Mouse (Mus musculus): Measurements from ENCODE around the gene 4933407L21Rik. TPM values are rescaled to one million over a fixed set of nuclear protein-coding genes. Genes with fewer than 3 reads are reported as not detected.
A peak's percentile ranks its signal among the peaks of the same experiment; 100 is the strongest.

4933407L21Rik gene
- polyA plus RNA-seq, 1 experiment from 2014 or later, result not detected

DNA sequence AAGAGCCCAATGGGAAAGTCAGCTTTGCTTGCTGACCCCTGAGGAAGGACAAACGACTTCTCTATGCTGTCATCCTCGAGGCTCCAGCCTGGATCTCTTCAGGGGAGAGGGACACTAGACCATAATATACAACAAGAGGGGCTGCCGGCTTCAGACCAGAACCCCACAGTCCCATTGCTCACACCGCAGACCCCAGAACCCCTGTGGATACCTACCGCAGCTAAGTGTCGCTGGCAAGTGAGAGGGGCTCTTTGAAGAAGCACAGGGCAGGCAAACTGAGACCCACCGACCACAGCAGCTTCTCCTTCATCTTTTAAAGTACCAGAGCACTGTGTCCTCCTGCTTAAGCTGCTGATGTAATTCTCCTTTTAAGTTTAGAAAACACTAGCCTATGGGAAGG, 6.3 kb downstream of the 4933407L21Rik start:
- DNase-seq (ENCODE audit: low spot score), result no peak
- no peak overlapping the region for H3K4me2 ChIP-seq (ENCODE audit: low read depth, low read length)
- 17% methylated on average over 7 of the region's 7 CpGs for WGBS
- no peaks in the 10 kb centered on the region for H3K36me3 ChIP-seq (replicated peaks; ENCODE audit: control insufficient read depth, insufficient read depth, low read depth, low read length)
- H3K9ac ChIP-seq (replicated peaks; ENCODE audit: low read length), result no peak overlapping the region
- no peak overlapping the region for H3K4me3 ChIP-seq (ENCODE audit: low read depth, low read length)
- H3K27ac ChIP-seq (replicated peaks; ENCODE audit: low read depth, low read length), result no peak overlapping the region
- no peaks in the 10 kb centered on the region for H3K9me3 ChIP-seq (replicated peaks; ENCODE audit: control insufficient read depth, low read length)
- no peak for ATAC-seq (replicated peaks; ENCODE audit: insufficient number of reproducible peaks, low FRiP score, low TSS enrichment, low read depth)
- 0 out of 2 replicates have a peak, but pooled peaks cover 2% of the 10 kb centered on the region for H3K4me1 ChIP-seq (ENCODE audit: control insufficient read depth, insufficient read depth, low read length)
- no peaks in the 10 kb centered on the region for H3K27me3 ChIP-seq (ENCODE audit: control insufficient read depth, insufficient read depth, low read length)

DNA sequence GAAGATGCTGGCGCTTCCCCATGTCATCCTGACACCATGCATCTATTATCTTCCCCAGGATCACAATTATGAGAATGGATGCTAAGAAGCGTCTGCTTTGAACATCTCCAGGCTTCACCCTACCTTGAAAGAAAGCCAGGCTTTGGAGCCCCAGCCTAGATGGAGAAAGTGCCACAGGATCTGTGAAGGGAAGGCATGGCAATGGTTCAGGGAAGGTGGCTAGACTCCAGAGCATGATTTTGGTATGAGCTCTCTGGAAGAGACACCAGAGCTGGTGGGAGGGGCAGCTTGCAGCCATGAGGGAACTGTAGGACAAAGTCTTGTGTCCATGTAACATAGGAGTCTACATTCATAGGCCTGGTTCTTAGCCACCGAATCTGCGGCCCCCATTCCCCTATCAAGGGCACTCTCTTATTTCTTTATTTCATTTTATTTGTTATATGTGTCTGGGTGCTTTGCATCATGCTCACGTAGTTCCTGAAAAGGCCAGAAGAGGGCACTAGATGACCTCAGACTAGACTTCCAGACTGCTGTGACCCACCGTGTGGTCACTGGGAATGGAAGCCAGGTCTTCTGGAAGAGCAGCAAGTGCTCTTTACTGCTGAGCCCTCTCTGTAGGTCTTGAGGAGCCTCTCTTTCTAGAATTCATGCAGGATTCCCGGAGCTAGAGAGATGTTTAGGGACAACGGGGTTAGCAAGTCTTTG, 7.0 kb downstream of the 4933407L21Rik start:
- H3K4me2 ChIP-seq (ENCODE audit: low read depth, low read length), result no peak overlapping the region
- no peaks in the 10 kb centered on the region for H3K27me3 ChIP-seq (ENCODE audit: control insufficient read depth, insufficient read depth, low read length)
- no peaks in the 10 kb centered on the region for H3K9me3 ChIP-seq (replicated peaks; ENCODE audit: control insufficient read depth, low read length)
- ATAC-seq (replicated peaks; ENCODE audit: insufficient number of reproducible peaks, low FRiP score, low TSS enrichment, low read depth) (no peak), DNase-seq (ENCODE audit: low spot score) (peak; percentile 67)
- 0 out of 2 replicates have a peak, but pooled peaks cover 2% of the 10 kb centered on the region for H3K4me1 ChIP-seq (ENCODE audit: control insufficient read depth, insufficient read depth, low read length)
- H3K4me3 ChIP-seq (ENCODE audit: low read depth, low read length), result no peak overlapping the region
- 49% methylated on average over 8 of the region's 8 CpGs for WGBS
- H3K9ac ChIP-seq (replicated peaks; ENCODE audit: low read length), result no peak overlapping the region
- no peak overlapping the region for H3K27ac ChIP-seq (replicated peaks; ENCODE audit: low read depth, low read length)
- H3K36me3 ChIP-seq (replicated peaks; ENCODE audit: control insufficient read depth, insufficient read depth, low read depth, low read length), result no peaks in the 10 kb centered on the region

DNA sequence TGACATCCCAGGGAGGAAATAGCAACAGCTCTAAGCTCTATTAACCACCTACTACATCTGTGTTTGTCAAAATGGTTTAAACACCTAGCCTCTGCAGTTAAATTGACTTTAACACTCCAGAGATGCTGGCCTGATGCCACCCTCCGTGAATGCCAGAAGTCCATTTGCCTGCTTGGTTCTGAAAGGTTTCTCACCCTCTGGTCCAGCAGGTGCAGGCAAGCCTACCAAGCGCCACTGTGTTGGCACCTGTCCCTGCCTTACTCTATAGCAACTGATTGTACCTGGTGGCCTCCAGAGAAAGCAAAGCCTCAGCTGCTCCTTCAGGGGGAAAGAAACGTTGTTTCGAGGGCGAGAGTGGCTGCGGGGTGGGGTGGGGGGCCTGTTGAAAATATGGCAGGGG, 8.0 kb downstream of the 4933407L21Rik start:
- H3K4me1 ChIP-seq (ENCODE audit: control insufficient read depth, insufficient read depth, low read length), result 0 out of 2 replicates have a peak, but pooled peaks cover 2% of the 10 kb centered on the region
- no peak overlapping the region for H3K4me3 ChIP-seq (ENCODE audit: low read depth, low read length)
- H3K4me2 ChIP-seq (ENCODE audit: low read depth, low read length), result no peak overlapping the region
- no peak overlapping the region for H3K27ac ChIP-seq (replicated peaks; ENCODE audit: low read depth, low read length)
- H3K9ac ChIP-seq (replicated peaks; ENCODE audit: low read length), result no peak overlapping the region
- DNase-seq (ENCODE audit: low spot score) (no peak), ATAC-seq (replicated peaks; ENCODE audit: insufficient number of reproducible peaks, low FRiP score, low TSS enrichment, low read depth) (no peak)
- H3K9me3 ChIP-seq (replicated peaks; ENCODE audit: control insufficient read depth, low read length), result no peaks in the 10 kb centered on the region
- no peaks in the 10 kb centered on the region for H3K36me3 ChIP-seq (replicated peaks; ENCODE audit: control insufficient read depth, insufficient read depth, low read depth, low read length)
- no peaks in the 10 kb centered on the region for H3K27me3 ChIP-seq (ENCODE audit: control insufficient read depth, insufficient read depth, low read length)
- 83% methylated on average over 6 of the region's 6 CpGs for WGBS

DNA sequence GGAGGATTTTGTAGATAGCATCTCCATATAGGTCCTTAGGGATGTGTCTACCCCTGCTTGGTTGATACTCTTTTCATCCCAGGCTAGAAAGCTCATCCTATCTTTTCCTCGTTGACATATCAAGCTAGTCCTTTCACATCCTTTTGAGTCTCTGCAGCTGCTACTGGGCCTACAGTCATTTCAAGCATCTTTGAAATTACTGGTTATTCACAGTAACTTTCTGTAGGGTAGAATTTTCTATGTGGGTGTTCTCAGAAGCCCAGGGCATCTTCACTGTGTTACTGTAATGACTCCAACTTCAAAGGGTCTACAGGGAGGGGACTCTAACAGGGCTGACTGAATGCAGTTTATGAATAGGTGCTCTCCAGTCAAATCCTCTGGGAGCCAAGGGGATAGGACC, 9.0 kb downstream of the 4933407L21Rik start:
- Histone ChIP-seq H3K27ac (replicated peaks; ENCODE audit: low read depth, low read length) (no peak overlapping the region), H3K4me1 (ENCODE audit: control insufficient read depth, insufficient read depth, low read length) (0 out of 2 replicates have a peak, but pooled peaks cover 2% of the 10 kb centered on the region), H3K4me2 (ENCODE audit: low read depth, low read length) (no peak overlapping the region), H3K9ac (replicated peaks; ENCODE audit: low read length) (no peak overlapping the region), H3K9me3 (replicated peaks; ENCODE audit: control insufficient read depth, low read length) (no peaks in the 10 kb centered on the region), H3K36me3 (replicated peaks; ENCODE audit: control insufficient read depth, insufficient read depth, low read depth, low read length) (no peaks in the 10 kb centered on the region), H3K27me3 (ENCODE audit: control insufficient read depth, insufficient read depth, low read length) (no peaks in the 10 kb centered on the region), H3K4me3 (ENCODE audit: low read depth, low read length) (no peak overlapping the region)
- 83% methylated on average over 1 of the region's 1 CpGs for WGBS
- no peak for DNase-seq (ENCODE audit: low spot score)
- ATAC-seq (replicated peaks; ENCODE audit: insufficient number of reproducible peaks, low FRiP score, low TSS enrichment, low read depth), result no peak

DNA sequence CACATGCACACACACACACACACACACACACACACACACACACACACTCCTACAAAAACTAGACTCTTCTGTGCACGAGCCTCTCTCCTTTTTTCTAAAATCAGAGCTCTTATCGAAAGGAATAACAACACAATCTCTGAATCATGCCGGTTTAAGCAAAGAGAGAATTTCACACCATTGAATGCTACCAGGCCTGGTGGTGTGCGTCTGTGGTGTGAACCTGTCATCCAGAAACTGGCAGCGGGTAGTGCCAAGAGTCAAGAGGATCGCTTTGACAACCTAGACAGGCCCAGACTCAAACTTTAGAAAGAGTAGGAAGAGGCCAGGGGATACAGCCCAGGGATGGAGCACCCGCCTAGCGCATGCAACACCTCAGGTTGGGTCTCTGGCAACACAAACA, 14.0 kb downstream of the 4933407L21Rik start:
- Histone ChIP-seq H3K9me3 (replicated peaks; ENCODE audit: control insufficient read depth, low read length) (no peaks in the 10 kb centered on the region), H3K36me3 (replicated peaks; ENCODE audit: control insufficient read depth, insufficient read depth, low read depth, low read length) (no peaks in the 10 kb centered on the region), H3K9ac (replicated peaks; ENCODE audit: low read length) (no peak overlapping the region), H3K4me3 (ENCODE audit: low read depth, low read length) (no peak overlapping the region), H3K27ac (replicated peaks; ENCODE audit: low read depth, low read length) (no peak overlapping the region), H3K4me1 (ENCODE audit: control insufficient read depth, insufficient read depth, low read length) (no peaks in the 10 kb centered on the region), H3K27me3 (ENCODE audit: control insufficient read depth, insufficient read depth, low read length) (no peaks in the 10 kb centered on the region), H3K4me2 (ENCODE audit: low read depth, low read length) (no peak overlapping the region)
- WGBS, result 83% methylated on average over 8 of the region's 8 CpGs
- ATAC-seq (replicated peaks; ENCODE audit: insufficient number of reproducible peaks, low FRiP score, low TSS enrichment, low read depth), result no peak
- no peak for DNase-seq (ENCODE audit: low spot score)

DNA sequence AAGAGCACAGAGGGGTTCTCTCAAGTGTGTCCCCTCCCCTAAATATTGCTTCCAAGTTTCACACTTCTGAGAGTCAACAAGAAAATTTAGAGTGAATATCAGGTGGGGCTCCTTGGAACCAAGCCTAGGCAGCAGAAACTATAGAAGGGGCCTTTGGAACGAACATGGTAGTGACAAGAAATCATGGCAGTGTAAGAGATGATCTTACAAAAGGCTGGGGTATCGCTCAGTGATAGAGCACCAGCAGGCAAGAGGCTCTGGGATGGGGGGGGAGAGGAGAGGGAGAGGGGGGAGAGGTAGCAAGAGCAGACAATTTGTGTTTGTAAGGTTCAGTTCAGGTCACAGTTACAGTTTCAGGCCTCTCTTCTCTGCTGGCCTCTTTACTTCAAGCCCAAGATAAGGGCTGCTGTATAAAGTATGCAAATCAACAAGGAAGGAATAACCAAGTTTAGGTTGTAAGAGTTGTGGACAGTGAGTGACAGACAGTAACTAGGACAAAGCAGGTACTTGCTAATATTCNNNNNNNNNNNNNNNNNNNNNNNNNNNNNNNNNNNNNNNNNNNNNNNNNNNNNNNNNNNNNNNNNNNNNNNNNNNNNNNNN, 20.9 kb downstream of the 4933407L21Rik start:
- 92% methylated on average over 2 of the region's 2 CpGs for WGBS
- Histone ChIP-seq H3K9me3 (replicated peaks; ENCODE audit: control insufficient read depth, low read length) (no peaks in the 10 kb centered on the region), H3K4me2 (ENCODE audit: low read depth, low read length) (no peak overlapping the region), H3K36me3 (replicated peaks; ENCODE audit: control insufficient read depth, insufficient read depth, low read depth, low read length) (no peaks in the 10 kb centered on the region), H3K27me3 (ENCODE audit: control insufficient read depth, insufficient read depth, low read length) (no peaks in the 10 kb centered on the region), H3K4me3 (ENCODE audit: low read depth, low read length) (no peak overlapping the region), H3K4me1 (ENCODE audit: control insufficient read depth, insufficient read depth, low read length) (no peaks in the 10 kb centered on the region), H3K27ac (replicated peaks; ENCODE audit: low read depth, low read length) (no peak overlapping the region), H3K9ac (replicated peaks; ENCODE audit: low read length) (no peak overlapping the region)
- DNase-seq (ENCODE audit: low spot score) (no peak), ATAC-seq (replicated peaks; ENCODE audit: insufficient number of reproducible peaks, low FRiP score, low TSS enrichment, low read depth) (no peak)

DNA sequence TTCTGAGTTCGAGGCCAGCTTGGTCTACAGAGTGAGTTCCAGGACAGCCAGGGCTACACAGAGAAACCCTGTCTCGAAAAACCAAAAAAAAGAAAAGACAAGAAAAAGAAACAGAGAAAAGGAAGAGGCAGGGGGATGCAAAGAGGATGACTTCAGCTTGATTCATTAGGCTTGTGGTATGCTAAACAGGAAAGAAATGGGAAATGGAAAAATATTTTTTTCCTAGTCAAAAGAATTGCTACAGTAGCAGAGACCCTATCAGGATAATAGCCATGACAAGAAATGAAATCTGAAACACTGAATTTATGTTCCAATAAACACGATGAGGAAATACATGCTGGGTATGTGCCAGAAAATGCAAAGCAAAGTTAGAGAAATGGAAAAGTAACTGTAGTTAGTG, 26.9 kb downstream of the 4933407L21Rik start:
- no peak overlapping the region for H3K4me3 ChIP-seq (ENCODE audit: low read depth, low read length)
- 76% methylated on average over 3 of the region's 3 CpGs for WGBS
- no peak overlapping the region for H3K4me2 ChIP-seq (ENCODE audit: low read depth, low read length)
- H3K27me3 ChIP-seq (ENCODE audit: control insufficient read depth, insufficient read depth, low read length), result no peaks in the 10 kb centered on the region
- DNase-seq (ENCODE audit: low spot score) (no peak), ATAC-seq (replicated peaks; ENCODE audit: insufficient number of reproducible peaks, low FRiP score, low TSS enrichment, low read depth) (no peak)
- no peaks in the 10 kb centered on the region for H3K9me3 ChIP-seq (replicated peaks; ENCODE audit: control insufficient read depth, low read length)
- H3K9ac ChIP-seq (replicated peaks; ENCODE audit: low read length), result no peak overlapping the region
- H3K36me3 ChIP-seq (replicated peaks; ENCODE audit: control insufficient read depth, insufficient read depth, low read depth, low read length), result no peaks in the 10 kb centered on the region
- H3K27ac ChIP-seq (replicated peaks; ENCODE audit: low read depth, low read length), result no peak overlapping the region
- no peaks in the 10 kb centered on the region for H3K4me1 ChIP-seq (ENCODE audit: control insufficient read depth, insufficient read depth, low read length)

DNA sequence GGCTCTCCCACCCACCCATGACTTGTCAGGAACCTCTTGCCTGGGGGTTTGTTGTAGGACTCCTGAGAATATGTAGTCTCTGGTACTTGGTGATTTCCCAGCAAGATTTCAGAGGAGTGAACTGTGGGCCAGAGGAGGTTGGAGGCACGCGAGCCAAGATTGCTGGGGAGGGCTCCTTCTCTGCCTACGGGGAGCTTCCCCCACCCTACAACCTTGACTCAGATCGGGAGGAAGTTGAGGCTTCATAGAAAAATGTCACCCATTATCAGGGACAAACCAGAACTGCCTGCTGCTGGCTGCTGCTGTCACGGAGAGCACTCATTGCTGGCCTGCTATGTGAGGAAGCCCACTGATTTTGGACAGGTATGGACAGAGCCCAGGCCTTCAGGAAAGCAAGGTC, 29.0 kb downstream of the 4933407L21Rik start:
- Histone ChIP-seq H3K4me3 (ENCODE audit: low read depth, low read length) (no peak overlapping the region), H3K9me3 (replicated peaks; ENCODE audit: control insufficient read depth, low read length) (no peaks in the 10 kb centered on the region), H3K9ac (replicated peaks; ENCODE audit: low read length) (no peak overlapping the region), H3K4me1 (ENCODE audit: control insufficient read depth, insufficient read depth, low read length) (no peaks in the 10 kb centered on the region), H3K4me2 (ENCODE audit: low read depth, low read length) (no peak overlapping the region), H3K27me3 (ENCODE audit: control insufficient read depth, insufficient read depth, low read length) (no peaks in the 10 kb centered on the region), H3K27ac (replicated peaks; ENCODE audit: low read depth, low read length) (no peak overlapping the region), H3K36me3 (replicated peaks; ENCODE audit: control insufficient read depth, insufficient read depth, low read depth, low read length) (no peaks in the 10 kb centered on the region)
- ATAC-seq (replicated peaks; ENCODE audit: insufficient number of reproducible peaks, low FRiP score, low TSS enrichment, low read depth) (no peak), DNase-seq (ENCODE audit: low spot score) (no peak)
- WGBS, result 82% methylated on average over 5 of the region's 5 CpGs

All from embryonic facial prominence, embryonic 11.5 days (tissue).